Mouse (Mus musculus): Measurements from ENCODE around the gene Pbsn.

GRCm38 (mm10) chrX:77794962-77795857 is 58.2 kb downstream of the Pbsn start:
- TF ChIP-seq CTCF (IDR thresholded peaks at IDR 0.05; ENCODE audit: insufficient read depth, low read length) (no peak), POLR2A (IDR thresholded peaks at IDR 0.05; ENCODE audit: borderline replicate concordance, extremely low read depth, low read depth, low read length) (no peak)

All from lung, adult 2 months (tissue).